Mouse (Mus musculus): Measurements from ENCODE around the gene Tfpi2. TPM values are rescaled to one million over a fixed set of nuclear protein-coding genes. Genes with fewer than 3 reads are reported as not detected.

Gene Tfpi2
- polyA plus RNA-seq (2012; rRNA removed; ENCODE audit: low replicate concordance), result 2.9 and 4.3 TPM in 2 replicates

GRCm38 (mm10) chr6:3988750-3989149 is at the start of gene Tfpi2:
Gene Tfpi2 (minus strand): TSS chr6:3988919.

GRCm38 (mm10) chr6:4003890-4004306 is 15.2 kb upstream of the Tfpi2 start, which contains the start of gene Gng11:
Gene Gng11 (plus strand): TSS chr6:4003904.

GRCm38 (mm10) chr6:3993492-3993891 is 4.8 kb upstream of the Tfpi2 start, which contains the start of gene Gngt1:
Gene Gngt1 (plus strand): TSS chr6:3993792.

Other genes with a start within 250 kb of the Tfpi2 start
- 0.26 TPM in 1 of 2 replicates, not detected in the other for gene Calcr, start 224.2 kb downstream of the Tfpi2 start, polyA plus RNA-seq (2012; rRNA removed; ENCODE audit: low replicate concordance)
- gene Gngt1, start 4.9 kb upstream of the Tfpi2 start, polyA plus RNA-seq (2012; rRNA removed; ENCODE audit: low replicate concordance), result not detected in 2 replicates
- 5.4 and 13.9 TPM in 2 replicates for gene Gng11, start 15.0 kb upstream of the Tfpi2 start, polyA plus RNA-seq (2012; rRNA removed; ENCODE audit: low replicate concordance)
- gene Bet1, start 98.1 kb upstream of the Tfpi2 start, polyA plus RNA-seq (2012; rRNA removed; ENCODE audit: low replicate concordance), result 8.0 and 19.2 TPM in 2 replicates